Mouse (Mus musculus) stomach, postnatal 0 days (tissue): Measurements from ENCODE around the gene Zc3hc1. TPM values are rescaled to one million over a fixed set of nuclear protein-coding genes. Genes with fewer than 3 reads are reported as not detected.

ENCODE experiments used
- ATAC-seq: fragments of 200-750 bp; cut with Nextera tagmentation; 2 replicates; pipeline ENCODE4 v1.8.0; 2017; ENCODE audit not compliant: low FRiP score, low TSS enrichment
- DNase-seq: peaks from one replicate; pipeline ENCODE4 v3.0.0-alpha.2; 2016; ENCODE audit warnings: low spot score
- H3K27ac ChIP-seq: fragments of 300-500 bp; sonication (generic); replicated peaks from 2 replicates; pipeline ENCODE4 v1.5.1; 2014; ENCODE audit warnings: mild to moderate bottlenecking, control low read depth
- H3K27me3 ChIP-seq: fragments of 300-500 bp; sonication (generic); 2 replicates; pipeline ENCODE4 v1.6.1; 2014; ENCODE audit warnings: low read length; ENCODE audit not compliant: control insufficient read depth, insufficient read depth
- H3K36me3 ChIP-seq: fragments of 300-500 bp; sonication (generic); 2 replicates; pipeline ENCODE4 v1.6.1; 2014; ENCODE audit warnings: low read length, mixed read lengths; ENCODE audit not compliant: control insufficient read depth, insufficient read depth
- H3K4me1 ChIP-seq: fragments of 300-500 bp; sonication (generic); replicated peaks from 2 replicates; pipeline ENCODE4 v1.6.1; 2014; ENCODE audit warnings: antibody characterized with exemption; ENCODE audit not compliant: control insufficient read depth, insufficient read depth
- H3K4me2 ChIP-seq: fragments of 300-500 bp; sonication (generic); replicated peaks from 2 replicates; pipeline ENCODE4 v1.6.1; 2014; ENCODE audit warnings: low read depth, mild to moderate bottlenecking, control low read depth, moderate library complexity
- H3K4me3 ChIP-seq: fragments of 300-500 bp; sonication (generic); 2 replicates; pipeline ENCODE4 v1.5.1; 2014; ENCODE audit warnings: low read depth, low read length, control low read depth
- H3K9ac ChIP-seq: fragments of 300-500 bp; sonication (generic); 2 replicates; pipeline ENCODE4 v1.6.1; 2014; ENCODE audit warnings: mild to moderate bottlenecking, low read length, control low read depth, mixed read lengths
- H3K9me3 ChIP-seq: fragments of 300-500 bp; sonication (generic); 2 replicates; pipeline ENCODE4 v1.6.1; 2016; ENCODE audit warnings: low read length; ENCODE audit not compliant: control insufficient read depth
- CTCF ChIP-seq: IDR thresholded peaks from 2 replicates; pipeline ENCODE4 v1.5.1; 2016; ENCODE audit warnings: antibody characterized with exemption, low read depth, mild to moderate bottlenecking, moderate library complexity
- EP300 ChIP-seq: optimal IDR thresholded peaks from 2 replicates; pipeline ENCODE3; 2016; ENCODE audit warnings: antibody characterized with exemption
- WGBS: fragments of 180-500 bp; shearing (Covaris S2); extraction: QIAGEN DNeasy Blood & Tissue Kit; methylation state at CpG from one replicate; pipeline ENCODE4 v1.1.7; 2014; 5-methylcytosine and 5-hydroxymethylcytosine counted together
- polyA plus RNA-seq: library from polyadenylated mRNA; unstranded; fragments of >200 nt; fragmentation: Nextera tagmentation; extraction: Ambion mirVana; gene quantifications from 2 replicates; pipeline ENCODE4 v1.2.1, GENCODE M21; 2015

Zc3hc1 gene
- polyA plus RNA-seq, 1 experiment from 2014 or later, result 16.4 TPM

DNA sequence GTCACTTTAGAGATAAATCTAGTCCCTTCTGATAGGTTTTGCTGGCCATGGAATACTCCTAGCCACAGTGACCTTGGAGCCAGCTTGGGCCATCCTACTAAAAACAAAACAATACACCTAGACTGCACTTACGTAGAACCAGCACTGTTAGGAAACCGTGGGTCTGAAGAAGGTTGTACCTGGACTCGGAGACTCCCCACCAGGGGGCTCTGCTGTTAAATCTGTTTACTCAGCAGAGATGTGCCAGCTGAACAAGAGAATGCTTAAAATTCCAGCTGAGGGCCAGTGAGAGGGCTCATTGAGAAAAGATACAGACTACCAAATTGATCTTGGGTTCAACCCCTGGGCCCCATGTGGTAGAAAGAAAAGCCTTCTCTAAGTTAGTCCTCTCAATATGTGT, 9.7 kb downstream of the Zc3hc1 start:
- ATAC-seq, result no peak
- Histone ChIP-seq H3K4me2 (no peak overlapping the region), H3K4me3 (no peak overlapping the region), H3K9ac (no peak overlapping the region), H3K9me3 (no peaks in the 10 kb centered on the region), H3K27me3 (no peaks in the 10 kb centered on the region), H3K36me3 (peaks cover 14% of the 10 kb centered on the region), H3K4me1 (no peaks in the 10 kb centered on the region), H3K27ac (no peak overlapping the region)
- TF ChIP-seq EP300, result no peak
- TF ChIP-seq CTCF, result peak; percentile 45
- 53% methylated on average over 3 of the region's 3 CpGs for WGBS
- DNase-seq, result no peak

DNA sequence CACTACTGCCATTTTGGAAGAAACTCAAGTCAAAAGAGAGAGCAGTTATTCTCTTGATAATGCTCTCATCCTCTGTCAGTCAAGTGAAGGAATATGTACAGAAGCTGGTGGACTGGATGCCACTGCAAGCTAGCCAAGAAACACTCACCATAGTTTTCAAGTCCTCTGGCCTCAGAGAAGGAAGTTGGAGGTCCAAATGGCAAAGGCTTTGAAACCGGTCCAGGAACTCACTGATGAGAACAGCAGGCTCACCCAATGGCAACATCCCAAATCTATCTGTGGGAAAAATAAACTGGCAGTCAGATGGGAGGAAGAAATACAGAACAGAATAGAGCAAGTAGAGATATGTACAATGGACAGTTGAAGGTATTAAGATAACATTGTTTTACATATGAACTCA, 15.0 kb downstream of the Zc3hc1 start:
- TF ChIP-seq CTCF, result no peak
- no peak for TF ChIP-seq EP300
- no peak overlapping the region for H3K9ac ChIP-seq
- 71% methylated on average over 1 of the region's 1 CpGs for WGBS
- no peak for DNase-seq
- no peak for ATAC-seq
- no peak overlapping the region for H3K4me2 ChIP-seq
- peaks cover 36% of the 10 kb centered on the region for H3K36me3 ChIP-seq
- no peaks in the 10 kb centered on the region for H3K4me1 ChIP-seq
- no peak overlapping the region for H3K27ac ChIP-seq
- no peak overlapping the region for H3K4me3 ChIP-seq
- H3K27me3 ChIP-seq, result no peaks in the 10 kb centered on the region
- H3K9me3 ChIP-seq, result no peaks in the 10 kb centered on the region

DNA sequence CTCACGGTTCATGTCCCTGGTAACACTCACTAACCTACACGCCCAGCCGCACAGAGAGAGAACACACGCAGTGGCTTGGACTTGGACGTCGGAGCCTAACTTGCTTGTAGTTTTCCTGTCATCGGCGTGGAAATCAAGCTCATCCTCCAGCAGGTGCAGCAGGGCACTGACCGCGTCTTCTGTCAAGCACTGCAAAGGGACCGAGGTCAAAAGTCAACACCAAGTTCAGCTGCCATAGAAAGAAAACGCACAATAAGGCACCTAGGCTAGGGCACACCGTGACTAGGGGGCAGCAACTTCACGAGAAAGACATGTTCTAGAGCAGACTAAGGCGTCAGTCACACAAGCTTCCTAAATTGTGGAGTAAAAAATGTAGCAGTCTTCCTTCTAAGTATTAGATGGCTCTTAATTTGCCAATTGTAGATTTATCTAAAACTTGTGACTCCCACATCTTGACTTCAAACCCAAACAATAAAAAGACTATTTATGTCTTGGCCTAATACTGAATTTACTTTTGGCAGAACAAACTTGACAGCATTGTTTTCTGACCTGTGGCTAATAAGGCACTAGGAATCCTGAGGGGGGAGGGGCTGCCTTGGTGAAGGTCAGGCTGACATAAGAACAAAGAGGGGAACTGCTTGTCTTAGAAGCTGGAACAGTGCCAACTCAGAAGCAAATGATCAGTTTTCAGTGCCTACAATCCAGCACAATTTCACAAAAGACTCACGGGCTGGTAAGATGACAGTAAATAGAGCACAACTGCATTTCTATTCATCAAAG, 15.9 kb downstream of the Zc3hc1 start:
- Histone ChIP-seq H3K4me3 (no peak overlapping the region), H3K4me1 (no peaks in the 10 kb centered on the region), H3K9ac (no peak overlapping the region; the same call in 1 of the 2 replicates), H3K4me2 (no peak overlapping the region), H3K36me3 (peaks cover 38% of the 10 kb centered on the region), H3K27me3 (no peaks in the 10 kb centered on the region), H3K9me3 (no peaks in the 10 kb centered on the region), H3K27ac (no peak overlapping the region)
- TF ChIP-seq CTCF, result no peak
- no peak for TF ChIP-seq EP300
- no peak for DNase-seq
- no peak for ATAC-seq
- WGBS, result 79% methylated on average over 16 of the region's 16 CpGs

DNA sequence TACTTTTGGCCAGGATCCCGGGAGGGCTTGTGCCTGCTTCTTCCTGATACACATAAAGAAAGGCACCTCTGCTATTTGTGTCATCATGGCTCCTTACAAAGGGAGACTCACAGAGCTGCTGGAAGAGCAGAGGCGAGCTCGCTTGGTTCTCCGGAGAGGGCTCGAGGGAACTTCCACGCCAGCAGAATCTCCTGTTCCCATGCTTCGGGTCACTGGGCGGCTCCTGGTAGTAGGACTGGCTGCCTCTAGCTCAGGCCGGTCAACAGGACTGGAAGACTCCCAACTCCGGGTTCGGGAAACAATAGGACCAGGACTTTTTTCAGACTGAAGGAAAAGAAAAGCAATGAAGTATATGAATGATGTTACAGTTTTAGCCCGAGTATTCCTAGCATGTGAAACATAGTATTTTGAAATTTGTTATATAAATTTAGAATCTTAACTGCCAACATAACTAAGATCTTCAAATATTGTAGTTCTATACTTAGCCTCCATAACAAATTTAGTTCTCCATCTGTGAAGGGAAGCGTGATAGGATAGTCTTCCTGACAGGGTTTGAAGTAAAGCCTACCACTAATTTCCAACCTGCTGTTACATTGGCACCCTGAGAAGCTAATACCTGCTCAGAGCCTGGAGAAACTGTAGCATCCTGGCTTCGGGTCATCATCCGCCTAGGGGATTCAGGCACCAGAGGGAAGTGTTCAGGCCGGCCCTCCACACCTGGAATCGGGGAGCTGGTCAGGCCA, 18.0 kb downstream of the Zc3hc1 start:
- no peak for ATAC-seq
- TF ChIP-seq EP300 (no peak), CTCF (no peak)
- H3K27me3 ChIP-seq, result no peaks in the 10 kb centered on the region
- no peak overlapping the region for H3K27ac ChIP-seq
- no peak overlapping the region for H3K4me2 ChIP-seq
- peaks cover 46% of the 10 kb centered on the region for H3K36me3 ChIP-seq
- 92% methylated on average over 17 of the region's 17 CpGs for WGBS
- no peaks in the 10 kb centered on the region for H3K4me1 ChIP-seq
- H3K4me3 ChIP-seq, result no peak overlapping the region
- H3K9ac ChIP-seq, result no peak overlapping the region
- no peaks in the 10 kb centered on the region for H3K9me3 ChIP-seq
- no peak for DNase-seq

DNA sequence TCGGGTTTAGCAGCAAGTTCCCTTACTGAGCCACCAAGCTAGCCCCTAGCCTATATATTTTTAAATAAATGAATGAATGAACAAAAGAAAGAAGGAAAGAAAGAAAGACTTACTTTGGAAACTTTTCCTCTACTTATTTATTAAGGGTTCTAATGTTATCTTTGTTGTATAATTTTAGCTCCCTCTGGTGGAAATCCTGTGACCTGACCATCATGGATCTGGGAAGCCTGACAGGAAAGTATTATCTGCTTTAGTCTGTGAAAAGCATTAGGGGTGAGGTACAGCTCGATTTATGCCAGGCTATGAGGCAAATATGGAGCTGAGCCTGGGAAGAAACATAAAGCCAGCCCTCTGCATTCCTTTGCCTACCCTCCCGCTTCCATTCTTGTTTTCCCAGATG, 21.5 kb downstream of the Zc3hc1 start:
- Histone ChIP-seq H3K4me2 (no peak overlapping the region), H3K4me3 (no peak overlapping the region), H3K36me3 (peaks cover 45% of the 10 kb centered on the region), H3K4me1 (no peaks in the 10 kb centered on the region), H3K9me3 (no peaks in the 10 kb centered on the region), H3K9ac (no peak overlapping the region), H3K27ac (no peak overlapping the region), H3K27me3 (no peaks in the 10 kb centered on the region)
- TF ChIP-seq EP300 (no peak), CTCF (peak; percentile 59)
- 70% methylated on average over 3 of the region's 3 CpGs for WGBS
- no peak for ATAC-seq
- DNase-seq, result no peak

DNA sequence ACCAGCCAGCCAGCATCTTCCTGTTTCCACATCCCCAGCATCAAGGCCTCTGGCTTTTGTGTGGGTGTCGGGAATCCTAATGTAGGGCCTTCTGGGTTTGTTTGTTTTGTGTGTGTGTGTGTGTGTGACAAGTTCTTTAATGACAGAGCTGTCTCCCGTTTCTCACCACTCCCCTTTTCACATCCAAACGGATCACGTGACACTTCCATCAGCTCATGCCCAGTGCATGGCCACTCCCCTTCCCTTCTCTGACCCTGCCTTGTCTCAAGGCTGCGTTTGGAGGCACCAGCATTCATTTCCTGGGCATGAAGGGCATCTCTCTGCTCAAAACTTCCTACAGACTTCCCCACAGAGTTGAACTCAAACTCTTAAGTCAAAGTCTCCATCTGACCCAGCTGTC, 27.0 kb downstream of the Zc3hc1 start:
- Histone ChIP-seq H3K9ac (no peak overlapping the region), H3K27me3 (no peaks in the 10 kb centered on the region), H3K4me1 (no peaks in the 10 kb centered on the region), H3K9me3 (no peaks in the 10 kb centered on the region), H3K4me2 (no peak overlapping the region), H3K36me3 (peaks cover 12% of the 10 kb centered on the region), H3K4me3 (no peak overlapping the region), H3K27ac (no peak overlapping the region)
- TF ChIP-seq EP300 (no peak), CTCF (no peak)
- no peak for DNase-seq
- ATAC-seq, result peak; percentile 45; the same call in 1 of the 2 replicates
- WGBS, result 28% methylated on average over 5 of the region's 5 CpGs
